Mouse (Mus musculus): ENCODE results near the gene Gpatch4. TPM values are rescaled to one million over a fixed set of nuclear protein-coding genes. Genes with fewer than 3 reads are reported as not detected.

Gpatch4 gene
- polyA plus RNA-seq, 3 experiments from 2014 or later = 20.8 to 37.5 (median 36.6) TPM

DNA sequence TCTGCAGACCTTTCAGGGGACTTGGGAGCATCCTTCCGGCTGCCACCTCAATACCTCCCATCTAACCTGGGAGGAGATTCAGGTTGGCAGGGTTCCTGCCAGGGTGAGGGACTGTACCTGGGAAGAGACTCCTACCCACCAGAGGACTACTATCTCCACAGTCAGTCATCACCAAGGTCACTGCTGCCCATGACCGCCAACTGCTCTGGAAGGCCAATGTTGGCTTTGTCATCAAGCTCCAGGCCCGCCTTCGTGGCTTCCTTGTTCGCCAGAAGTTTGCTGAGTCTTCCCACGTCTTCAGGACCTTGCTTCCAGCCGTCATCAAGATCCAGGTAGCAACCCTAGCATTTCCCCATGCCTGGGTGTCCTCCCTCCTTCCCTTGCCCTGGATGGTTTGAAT is 58.8 kb downstream of the Gpatch4 start:
- no peak for ATAC-seq

DNA sequence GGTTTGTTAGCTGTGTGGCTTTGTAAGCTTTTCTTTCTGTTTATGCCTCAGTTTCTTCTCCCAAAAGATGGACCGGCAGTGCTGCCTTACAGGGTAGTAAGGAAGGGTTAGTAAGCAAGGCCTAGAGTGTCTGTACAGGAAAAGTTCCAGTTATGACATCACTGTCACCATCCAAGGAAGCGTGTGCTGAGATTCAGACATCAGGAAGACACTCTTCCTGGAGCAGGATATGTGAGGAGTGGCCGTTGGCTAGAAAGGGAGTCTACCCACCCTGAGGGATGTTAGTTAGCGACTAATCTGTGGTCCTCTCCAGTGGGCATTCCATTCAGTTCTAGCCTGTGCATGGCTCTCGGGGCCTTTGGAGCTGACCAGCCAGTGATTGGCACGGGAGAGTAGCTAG is 59.3 kb downstream of the Gpatch4 start:
- ATAC-seq = no peak

DNA sequence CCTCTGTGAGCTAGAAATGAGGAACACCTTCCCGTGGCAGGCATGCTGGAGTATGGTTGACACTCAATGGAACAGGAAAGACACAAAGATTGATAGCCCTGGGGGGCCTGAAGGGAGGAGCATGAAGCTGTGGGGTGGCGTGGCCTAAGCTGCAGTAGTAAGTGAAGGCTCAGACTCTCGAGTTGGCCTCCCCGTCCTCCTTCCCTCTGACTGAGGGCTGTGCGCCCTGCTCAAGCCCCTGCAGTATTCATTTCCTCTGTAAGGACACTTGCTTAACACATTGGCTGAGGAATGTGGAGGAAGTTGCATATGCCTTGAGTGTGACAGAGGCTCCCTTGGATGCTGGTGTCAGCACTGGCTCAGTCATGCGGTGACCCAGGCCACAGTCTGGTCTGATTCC is 59.7 kb downstream of the Gpatch4 start:
- ATAC-seq = no peak

Other genes starting within 250 kb of the Gpatch4 start
- under 1 TPM in 1 of 3 experiments, not detected in 2; 0.17 TPM for gene Ntrk1, start 247.9 kb upstream of the Gpatch4 start, polyA plus RNA-seq (2017; shearing (Covaris generic))
- 1 to 10 TPM in 2 of 3 experiments, under 1 TPM in 1; 0.42 to 1.2 (median 1.1) TPM for gene Insrr, start 246.2 kb upstream of the Gpatch4 start, polyA plus RNA-seq (2017; shearing (Covaris generic))
- gene Pear1, start 218.8 kb upstream of the Gpatch4 start, polyA plus RNA-seq (2017; shearing (Covaris generic)) = 100 to 1,000 TPM in 1 of 3 experiments, 10 to 100 TPM in 2; 65.9 to 108 (median 76.0) TPM
- gene Sh2d2a, start 196.4 kb upstream of the Gpatch4 start, polyA plus RNA-seq (2017; shearing (Covaris generic)) = 100 to 1,000 TPM; 231 to 280 (median 232) TPM
- 1 to 10 TPM; 3.8 to 5.3 (median 4.2) TPM for gene Prcc, start 157.5 kb upstream of the Gpatch4 start, polyA plus RNA-seq (2017; shearing (Covaris generic))
- 10 to 100 TPM; 39.0 to 54.0 (median 41.4) TPM for gene Hdgf, start 136.8 kb upstream of the Gpatch4 start, polyA plus RNA-seq (2017; shearing (Covaris generic))
- gene Mrpl24, start 123.6 kb upstream of the Gpatch4 start, polyA plus RNA-seq (2017; shearing (Covaris generic)) = 100 to 1,000 TPM; 138 to 191 (median 188) TPM
- 10 to 100 TPM; 14.2 to 17.9 (median 16.4) TPM for gene Isg20l2, start 112.8 kb upstream of the Gpatch4 start, polyA plus RNA-seq (2017; shearing (Covaris generic))
- 10 to 100 TPM; 19.5 to 30.1 (median 28.6) TPM for gene Rrnad1, start 112.4 kb upstream of the Gpatch4 start, polyA plus RNA-seq (2017; shearing (Covaris generic))
- not detected for gene Crabp2, start 94.4 kb upstream of the Gpatch4 start, polyA plus RNA-seq (2017; shearing (Covaris generic))
- not detected for gene Nes, start 72.0 kb upstream of the Gpatch4 start, polyA plus RNA-seq (2017; shearing (Covaris generic))
- not detected for gene Bcan, start 42.9 kb upstream of the Gpatch4 start, polyA plus RNA-seq (2017; shearing (Covaris generic))
- gene Hapln2, start 15.5 kb upstream of the Gpatch4 start, polyA plus RNA-seq (2017; shearing (Covaris generic)) = not detected
- gene Naxe, start 15.4 kb downstream of the Gpatch4 start, polyA plus RNA-seq (2017; shearing (Covaris generic)) = 10 to 100 TPM; 68.3 to 75.7 (median 70.3) TPM
- gene Ttc24, start 35.2 kb downstream of the Gpatch4 start, polyA plus RNA-seq (2017; shearing (Covaris generic)) = not detected
- gene Iqgap3, start 38.9 kb downstream of the Gpatch4 start, polyA plus RNA-seq (2017; shearing (Covaris generic)) = 1 to 10 TPM in 1 of 3 experiments, under 1 TPM in 2; 0.59 to 3.5 (median 0.82) TPM
- gene Mef2d, start 99.3 kb downstream of the Gpatch4 start, polyA plus RNA-seq (2017; shearing (Covaris generic)) = 10 to 100 TPM; 16.6 to 32.0 (median 27.7) TPM
- not detected for gene Rhbg, start 211.6 kb downstream of the Gpatch4 start, polyA plus RNA-seq (2017; shearing (Covaris generic))
- not detected for gene Gm38392, start 244.1 kb downstream of the Gpatch4 start, polyA plus RNA-seq (2017; shearing (Covaris generic))